Mouse (Mus musculus) limb, embryonic 14.5 days (tissue): Measurements from ENCODE around the gene Cacna1a. TPM values are rescaled to one million over a fixed set of nuclear protein-coding genes. Genes with fewer than 3 reads are reported as not detected.

Experiments
- ATAC-seq: fragments of 200-750 bp; cut with Nextera tagmentation; 2 replicates; pipeline ENCODE4 v1.8.0; 2017; ENCODE audit warnings: low read depth, moderate number of reproducible peaks, moderate TSS enrichment; ENCODE audit not compliant: low FRiP score
- DNase-seq: peaks from one replicate; pipeline ENCODE4 v3.0.0-alpha.2; 2015; ENCODE audit warnings: low spot score
- H3K27ac ChIP-seq: fragments of 300-500 bp; sonication (generic); replicated peaks from 2 replicates; pipeline ENCODE4 v1.5.1; 2014; ENCODE audit warnings: low read depth, mild to moderate bottlenecking, low read length, moderate library complexity, mixed read lengths
- H3K27me3 ChIP-seq: fragments of 300-500 bp; sonication (generic); 2 replicates; pipeline ENCODE4 v1.6.1; 2014; ENCODE audit warnings: low read length, mixed read lengths; ENCODE audit not compliant: control insufficient read depth, insufficient read depth
- H3K36me3 ChIP-seq: fragments of 300-500 bp; sonication (generic); 2 replicates; pipeline ENCODE4 v1.6.1; 2014; ENCODE audit warnings: mild to moderate bottlenecking, low read length, moderate library complexity, mixed read lengths; ENCODE audit not compliant: control insufficient read depth, insufficient read depth
- H3K4me1 ChIP-seq: fragments of 300-500 bp; sonication (generic); 2 replicates; pipeline ENCODE4 v1.6.1; 2014; ENCODE audit warnings: antibody characterized with exemption, low read length, mixed read lengths; ENCODE audit not compliant: control insufficient read depth, insufficient read depth
- H3K4me2 ChIP-seq: fragments of 300-500 bp; sonication (generic); replicated peaks from 2 replicates; pipeline ENCODE4 v1.6.1; 2014; ENCODE audit warnings: low read depth, mild to moderate bottlenecking, low read length, moderate library complexity; ENCODE audit not compliant: severe bottlenecking
- H3K4me3 ChIP-seq: fragments of 300-500 bp; sonication (generic); replicated peaks from 2 replicates; pipeline ENCODE4 v1.5.1; 2014; ENCODE audit warnings: low read length
- H3K9ac ChIP-seq: fragments of 300-500 bp; sonication (generic); 2 replicates; pipeline ENCODE4 v1.6.1; 2014; ENCODE audit warnings: mild to moderate bottlenecking, low read depth, low read length, moderate library complexity; ENCODE audit not compliant: severe bottlenecking
- H3K9me3 ChIP-seq: fragments of 300-500 bp; sonication (generic); 2 replicates; pipeline ENCODE4 v1.6.1; 2016; ENCODE audit warnings: low read length; ENCODE audit not compliant: control insufficient read depth
- POLR2A ChIP-seq: fragments of 200-500 bp; IDR thresholded peaks from 2 replicates; pipeline ENCODE4 v1.8.0; 2012; ENCODE audit warnings: inconsistent platforms, mild to moderate bottlenecking, moderate library complexity, borderline replicate concordance; ENCODE audit not compliant: insufficient read depth, insufficient read length; ENCODE audit errors: extremely low read depth
- WGBS: fragments of 180-500 bp; shearing (Covaris S2); extraction: QIAGEN DNeasy Blood & Tissue Kit; methylation state at CpG from one replicate; pipeline ENCODE4 v1.1.7; 2014; 5-methylcytosine and 5-hydroxymethylcytosine counted together
- polyA plus RNA-seq, 2 experiments: library from polyadenylated mRNA; depleted of rRNA in 1 of 2; stranded (reverse) in 1 of 2; unstranded in 1 of 2; fragments of >200 nt; fragmentation: Nextera tagmentation in 1 of 2; extraction: Ambion mirVana in 1 of 2; gene quantifications; 2 replicates each; pipeline versions ENCODE4 v1.2.1 to v1.2.3; 2012 to 2014

The Cacna1a gene
- polyA plus RNA-seq, 2 experiments = 6.8 to 24.3 TPM

DNA sequence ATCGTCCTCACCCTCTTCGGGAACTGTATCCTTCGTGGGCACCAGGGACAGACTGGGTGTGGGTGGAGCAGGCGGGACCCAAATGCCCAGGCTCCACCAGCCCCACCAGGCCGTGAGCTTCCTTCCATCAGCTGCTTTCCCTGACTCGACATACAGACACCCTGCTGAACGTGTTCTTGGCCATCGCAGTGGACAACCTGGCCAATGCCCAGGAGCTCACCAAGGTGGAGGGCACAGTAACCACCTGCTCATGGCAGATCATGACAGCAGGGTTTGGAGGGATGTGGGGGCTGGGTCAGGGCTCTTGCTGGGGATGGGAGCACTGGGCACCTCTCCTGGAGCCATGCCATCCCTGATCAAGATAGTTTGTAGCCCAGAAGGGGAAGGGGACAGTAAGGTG, 164.9 kb downstream of the Cacna1a start:
- Histone ChIP-seq H3K9ac (no peak overlapping the region), H3K4me3 (no peak overlapping the region), H3K9me3 (no peaks in the 10 kb centered on the region), H3K27me3 (peaks cover 23% of the 10 kb centered on the region), H3K27ac (no peak overlapping the region), H3K4me1 (0 out of 2 replicates have a peak, but pooled peaks cover 3% of the 10 kb centered on the region), H3K36me3 (no peaks in the 10 kb centered on the region), H3K4me2 (no peak overlapping the region)
- DNase-seq (no peak), ATAC-seq (no peak)
- TF ChIP-seq POLR2A = no peak
- 83% methylated on average over 8 of the region's 8 CpGs for WGBS

DNA sequence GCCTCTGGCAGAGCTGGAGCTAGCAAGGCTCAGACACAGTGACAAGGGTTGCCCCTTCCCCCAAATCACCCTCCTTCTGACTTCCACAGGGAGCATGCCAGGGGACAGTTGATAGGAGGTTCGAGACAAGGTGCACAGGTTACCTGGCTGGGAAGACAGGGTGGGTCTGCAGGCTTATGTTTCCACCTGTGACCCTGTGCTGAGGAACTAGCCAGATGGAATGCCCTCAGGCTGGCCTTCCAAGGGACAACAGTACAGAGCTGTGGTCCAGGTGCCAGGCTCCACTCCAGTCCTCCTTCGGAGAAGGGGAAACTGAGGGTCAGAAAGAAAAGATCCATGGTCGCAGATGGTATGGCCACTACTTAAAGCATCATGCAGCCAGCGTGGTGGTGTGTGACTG, 165.4 kb downstream of the Cacna1a start:
- H3K27ac ChIP-seq = no peak overlapping the region
- H3K9me3 ChIP-seq = no peaks in the 10 kb centered on the region
- H3K4me3 ChIP-seq = no peak overlapping the region
- no peak for TF ChIP-seq POLR2A
- no peak overlapping the region for H3K4me2 ChIP-seq
- DNase-seq (no peak), ATAC-seq (no peak)
- no peak overlapping the region for H3K9ac ChIP-seq
- WGBS = 78% methylated on average over 4 of the region's 4 CpGs
- 0 out of 2 replicates have a peak, but pooled peaks cover 3% of the 10 kb centered on the region for H3K4me1 ChIP-seq
- no peaks in the 10 kb centered on the region for H3K36me3 ChIP-seq
- H3K27me3 ChIP-seq = peaks cover 28% of the 10 kb centered on the region

DNA sequence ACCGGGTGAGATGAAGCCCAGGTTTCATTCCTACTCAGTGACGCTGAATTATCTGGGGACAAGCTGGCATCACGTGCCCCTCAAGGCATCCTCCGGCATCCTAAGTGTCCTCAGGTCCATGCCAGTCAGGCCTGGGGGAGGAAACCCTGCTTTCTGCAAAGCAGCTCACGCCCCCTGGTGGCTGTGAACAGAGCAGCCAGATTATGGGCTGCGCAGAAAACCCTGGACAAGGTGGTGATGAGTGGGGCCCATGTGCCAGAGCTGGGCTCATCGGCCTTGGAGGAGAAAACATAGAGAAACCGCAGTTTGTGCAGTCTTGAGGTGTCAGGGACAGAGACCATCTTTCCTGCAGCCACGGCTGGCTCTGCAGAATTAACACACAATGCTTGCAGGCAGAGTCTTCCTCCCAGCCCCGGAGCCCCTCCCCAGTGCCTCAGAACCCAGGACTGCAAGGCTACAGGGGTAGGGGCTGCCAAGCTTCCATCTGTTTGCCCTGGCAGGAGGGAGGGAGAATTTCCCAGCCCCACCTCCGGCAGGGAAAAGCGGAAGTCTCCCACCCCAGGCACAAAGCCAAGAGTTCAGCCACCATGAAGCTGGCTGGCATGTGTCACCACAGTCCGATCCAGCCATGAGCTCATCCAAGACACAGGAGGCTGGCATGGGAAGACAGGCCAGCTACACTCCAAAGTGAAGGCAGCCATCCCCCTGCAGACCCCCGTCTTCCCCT, 166.2 kb downstream of the Cacna1a start:
- Histone ChIP-seq H3K27me3 (peaks cover 37% of the 10 kb centered on the region), H3K27ac (no peak overlapping the region), H3K4me1 (0 out of 2 replicates have a peak, but pooled peaks cover 3% of the 10 kb centered on the region), H3K36me3 (no peaks in the 10 kb centered on the region), H3K9ac (no peak overlapping the region), H3K9me3 (no peaks in the 10 kb centered on the region), H3K4me3 (no peak overlapping the region), H3K4me2 (no peak overlapping the region)
- peak; percentile 48 for DNase-seq
- WGBS = 42% methylated on average over 14 of the region's 14 CpGs
- ATAC-seq = peak; percentile 31; the same call in 1 of the 2 replicates
- TF ChIP-seq POLR2A = no peak

DNA sequence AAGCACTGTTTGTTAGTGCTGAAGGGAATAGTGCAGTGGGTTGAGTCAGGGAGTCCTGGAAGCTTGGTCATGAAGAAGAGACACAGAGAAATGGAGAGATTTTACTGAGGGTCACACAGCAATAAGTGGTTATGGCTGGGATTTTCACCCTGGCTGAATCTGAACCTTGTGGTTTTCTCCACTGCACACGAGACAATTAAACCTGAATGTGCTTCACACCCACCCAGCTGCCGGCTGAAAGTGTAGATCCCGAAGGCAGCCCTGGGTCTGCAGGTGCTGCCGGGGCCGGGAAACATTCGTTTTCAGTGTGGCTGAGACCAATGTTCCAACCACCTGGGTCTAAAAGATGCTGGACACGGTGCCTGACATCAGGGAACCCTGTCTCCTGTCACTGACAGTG, 167.0 kb downstream of the Cacna1a start:
- 0 out of 2 replicates have a peak, but pooled peaks cover 3% of the 10 kb centered on the region for H3K4me1 ChIP-seq
- DNase-seq (no peak), ATAC-seq (no peak)
- H3K27me3 ChIP-seq = peaks cover 45% of the 10 kb centered on the region
- no peak overlapping the region for H3K9ac ChIP-seq
- 53% methylated on average over 7 of the region's 7 CpGs for WGBS
- no peak overlapping the region for H3K4me2 ChIP-seq
- no peaks in the 10 kb centered on the region for H3K9me3 ChIP-seq
- no peak overlapping the region for H3K27ac ChIP-seq
- no peak overlapping the region for H3K4me3 ChIP-seq
- H3K36me3 ChIP-seq = no peaks in the 10 kb centered on the region
- no peak for TF ChIP-seq POLR2A

DNA sequence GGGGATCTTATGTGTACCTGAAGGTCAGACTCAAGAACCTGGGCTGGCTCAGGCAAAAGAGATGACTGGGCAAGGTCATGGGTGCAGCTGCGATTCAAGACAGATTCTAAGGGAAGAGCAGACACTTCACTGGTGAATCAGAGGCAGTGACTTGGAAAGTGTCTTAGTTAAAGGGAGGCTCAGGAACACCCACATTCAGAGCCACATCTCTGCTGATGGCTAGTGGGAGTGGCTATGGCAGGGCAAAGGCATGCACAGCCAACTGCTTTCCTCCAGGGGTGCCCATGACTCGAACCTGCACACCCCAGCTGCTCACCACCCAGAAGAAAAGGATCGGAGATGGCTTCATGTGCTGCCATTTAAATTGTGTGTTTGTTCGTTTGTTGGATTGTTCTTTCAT, 169.7 kb downstream of the Cacna1a start:
- no peak overlapping the region for H3K27ac ChIP-seq

More for the DNA sequence above, 169.7 kb downstream of the Cacna1a start:
- no peak for TF ChIP-seq POLR2A
- 0 out of 2 replicates have a peak, but pooled peaks cover 3% of the 10 kb centered on the region for H3K4me1 ChIP-seq
- no peak overlapping the region for H3K4me3 ChIP-seq
- ATAC-seq = no peak
- H3K27me3 ChIP-seq = peaks cover 61% of the 10 kb centered on the region
- WGBS = 74% methylated on average over 4 of the region's 4 CpGs
- no peak overlapping the region for H3K4me2 ChIP-seq
- no peaks in the 10 kb centered on the region for H3K9me3 ChIP-seq
- no peaks in the 10 kb centered on the region for H3K36me3 ChIP-seq
- no peak for DNase-seq
- no peak overlapping the region for H3K9ac ChIP-seq
